Mouse (Mus musculus): ENCODE measurements around the gene Helt.

Helt gene

DNA sequence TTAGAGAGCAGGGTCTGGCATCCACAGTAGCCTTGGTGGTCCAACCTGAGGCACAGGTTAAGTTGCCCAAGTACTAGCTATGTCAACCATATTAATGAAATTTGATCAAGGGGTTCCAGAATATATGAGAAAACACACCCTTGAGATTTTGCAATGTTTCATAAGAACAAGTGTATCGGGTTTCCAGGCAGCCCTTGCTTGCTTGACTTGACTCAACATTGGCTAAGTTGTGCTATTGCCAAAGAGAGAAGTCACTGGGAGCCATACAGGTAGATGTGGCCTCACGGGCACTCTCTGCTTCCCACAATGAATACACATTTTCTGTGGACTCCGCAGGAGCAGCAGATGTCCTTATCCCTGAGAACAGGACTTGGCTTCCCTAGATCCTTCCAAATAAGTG lies 19.3 kb upstream of the Helt start:
- no peak for TF ChIP-seq GATA4 (IDR thresholded peaks at IDR 0.05; ENCODE audit: insufficient replicate concordance, low read length)

DNA sequence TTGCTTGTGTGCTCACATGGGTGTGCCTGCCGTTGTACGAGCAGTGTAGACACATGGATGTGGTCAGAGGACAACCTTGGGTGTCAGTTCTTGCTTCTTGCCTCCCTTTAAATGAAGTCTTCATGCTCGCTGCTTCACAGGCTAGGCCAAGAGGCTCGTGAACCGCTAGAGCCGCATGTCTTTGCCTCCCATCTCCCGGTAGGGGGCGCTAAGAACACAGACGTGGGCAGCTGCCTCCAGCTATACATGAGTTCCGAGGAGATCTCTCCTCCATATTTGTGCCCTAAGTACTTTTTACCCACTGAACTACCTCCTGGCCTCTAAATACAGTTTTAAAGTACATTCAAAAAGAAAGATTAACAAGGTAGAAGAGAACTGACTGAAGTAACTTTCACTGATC lies 16.7 kb upstream of the Helt start:
- no peak for TF ChIP-seq GATA4 (IDR thresholded peaks at IDR 0.05; ENCODE audit: insufficient replicate concordance, low read length)

DNA sequence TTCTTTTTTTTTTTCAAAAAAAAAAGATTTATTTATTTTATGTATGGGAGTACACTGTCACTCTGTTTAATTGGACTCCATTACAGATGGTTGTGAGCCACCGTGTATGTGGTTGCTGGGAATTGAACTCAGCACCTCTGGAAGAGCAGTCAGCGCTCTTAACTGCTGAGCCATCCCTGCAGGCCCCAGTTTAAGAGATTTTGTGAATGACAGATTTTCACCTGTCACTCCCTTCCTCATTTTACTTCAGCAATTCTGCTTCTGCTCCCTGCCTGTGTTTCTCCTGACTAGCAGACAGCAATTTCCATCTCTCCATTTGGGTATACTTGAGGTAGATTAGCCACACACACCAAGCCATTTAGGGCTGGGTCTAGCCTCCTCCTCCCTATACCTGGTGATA lies 13.7 kb upstream of the Helt start:
- TF ChIP-seq GATA4 (IDR thresholded peaks at IDR 0.05; ENCODE audit: insufficient replicate concordance, low read length): no peak

GRCm38 (mm10) chr8:46305733-46306349 lies 11.4 kb upstream of the Helt start:
- TF ChIP-seq GATA4 (IDR thresholded peaks at IDR 0.05; ENCODE audit: insufficient replicate concordance, low read length): no peak

GRCm38 (mm10) chr8:46302121-46302520 lies 7.7 kb upstream of the Helt start:
- no peak for TF ChIP-seq GATA4 (IDR thresholded peaks at IDR 0.05; ENCODE audit: insufficient replicate concordance, low read length)

DNA sequence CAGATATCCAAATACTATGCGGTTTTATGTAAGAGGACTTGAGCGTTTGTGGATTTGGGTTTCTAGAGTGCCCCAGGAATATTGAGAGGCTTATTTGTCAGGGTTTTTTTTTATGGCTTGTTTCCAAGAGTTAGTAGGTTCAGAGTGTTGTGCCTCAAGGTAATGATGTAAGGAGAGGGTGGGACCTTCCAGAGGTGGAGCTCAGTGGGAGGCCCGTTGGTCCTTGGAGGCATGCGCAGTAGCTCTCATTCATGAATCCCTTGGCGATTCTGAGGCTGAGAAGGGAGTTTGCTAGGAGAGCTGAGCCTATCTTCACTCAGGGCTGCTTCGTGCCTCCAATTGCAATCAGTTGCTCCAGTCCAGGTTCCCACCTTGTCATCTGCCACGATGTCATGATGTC lies 4.4 kb upstream of the Helt start:
- no peak for TF ChIP-seq GATA4 (IDR thresholded peaks at IDR 0.05; ENCODE audit: insufficient replicate concordance, low read length)

- no peak for TF ChIP-seq GATA4 (IDR thresholded peaks at IDR 0.05; ENCODE audit: insufficient replicate concordance, low read length)
Measured at GRCm38 (mm10) chr8:46296551-46296950, 2.1 kb upstream of the Helt start.

- no peak for TF ChIP-seq GATA4 (IDR thresholded peaks at IDR 0.05; ENCODE audit: insufficient replicate concordance, low read length)
Measured at GRCm38 (mm10) chr8:46295951-46296350, 1.5 kb upstream of the Helt start.

DNA sequence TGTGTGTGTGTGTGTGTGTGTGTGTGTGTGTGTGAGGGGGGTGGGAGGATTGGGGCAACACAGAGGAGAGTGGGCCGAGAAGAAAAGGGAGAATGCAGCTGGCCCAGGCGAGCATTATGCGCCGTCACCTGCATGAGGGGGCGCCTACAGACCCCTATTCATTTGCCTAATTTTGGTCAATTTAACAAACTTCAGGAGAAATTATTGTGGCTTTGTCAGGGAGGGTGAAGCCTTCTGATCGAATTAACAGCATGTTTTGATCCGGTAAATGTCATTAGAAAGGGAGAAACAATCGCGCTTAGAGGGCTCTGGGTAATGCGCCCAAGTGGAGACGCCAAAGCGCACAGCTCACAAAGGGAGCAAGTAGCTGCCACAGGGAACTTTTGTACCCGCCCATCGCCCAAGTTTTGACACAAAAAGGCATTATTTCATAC lies 647 bp upstream of the Helt start:
- TF ChIP-seq GATA4 (IDR thresholded peaks at IDR 0.05; ENCODE audit: insufficient replicate concordance, low read length): no peak

GRCm38 (mm10) chr8:46293741-46294151 lies 725 bp downstream of the Helt start:
- TF ChIP-seq GATA4 (IDR thresholded peaks at IDR 0.05; ENCODE audit: insufficient replicate concordance, low read length): no peak

- TF ChIP-seq GATA4 (IDR thresholded peaks at IDR 0.05; ENCODE audit: insufficient replicate concordance, low read length): no peak
Measured at GRCm38 (mm10) chr8:46293201-46293600, 1.3 kb downstream of the Helt start.

DNA sequence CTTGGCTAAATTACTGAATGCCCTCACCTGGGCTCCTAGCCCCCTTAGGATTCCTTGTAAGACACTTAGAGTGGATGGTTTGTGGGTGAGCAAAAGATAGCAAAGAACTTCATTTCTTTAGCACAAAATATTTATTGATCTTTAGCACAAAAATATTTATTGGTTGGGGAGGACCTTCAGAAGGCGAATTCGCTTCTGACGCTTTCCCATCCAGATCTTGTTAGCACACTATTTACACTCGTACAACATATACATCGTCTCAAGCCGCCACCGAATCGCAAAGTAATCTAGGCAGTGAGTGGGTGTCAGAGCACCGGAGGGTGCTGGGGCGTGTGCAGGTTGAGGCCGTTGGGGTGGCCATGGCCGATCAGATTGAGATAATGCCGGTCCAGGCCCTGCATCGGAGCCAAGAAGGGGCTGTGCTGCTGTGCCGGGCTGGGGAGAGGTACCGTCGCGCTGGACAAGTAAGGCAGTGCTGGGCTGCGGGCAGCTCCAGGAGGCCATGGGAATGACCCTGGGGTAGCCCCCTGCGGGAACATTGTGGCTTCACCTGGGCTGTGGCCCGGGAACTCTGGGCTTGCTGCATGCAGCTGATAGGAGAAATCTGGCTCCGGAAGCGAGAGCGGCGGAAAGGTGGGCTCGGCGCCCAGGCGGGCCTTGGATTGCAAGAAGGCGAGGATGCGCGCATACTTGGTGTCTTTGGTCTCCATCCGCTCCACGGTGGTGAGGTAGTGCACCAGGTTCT lies 2.4 kb downstream of the Helt start:
- no peak for TF ChIP-seq GATA4 (IDR thresholded peaks at IDR 0.05; ENCODE audit: insufficient replicate concordance, low read length)

DNA sequence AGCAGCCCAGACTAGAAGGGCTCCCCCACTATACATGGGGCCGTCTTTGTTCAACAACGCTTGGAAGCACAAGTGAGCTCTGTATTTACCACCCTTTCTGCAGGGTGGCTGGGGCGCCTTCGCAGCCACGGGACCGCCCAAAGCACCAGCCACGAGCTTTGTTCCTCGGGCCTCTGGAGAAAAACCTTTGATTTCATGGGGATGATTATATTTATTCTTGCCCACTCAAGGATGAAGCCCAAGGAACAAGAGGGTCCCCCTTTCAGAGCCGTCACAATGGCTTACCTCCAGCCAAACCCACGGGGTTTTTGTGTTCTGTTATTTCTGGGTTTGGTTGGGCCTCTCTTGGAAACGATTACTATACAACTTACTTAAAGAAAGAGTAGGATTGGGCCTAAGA lies 5.2 kb downstream of the Helt start:
- no peak for TF ChIP-seq GATA4 (IDR thresholded peaks at IDR 0.05; ENCODE audit: insufficient replicate concordance, low read length)

DNA sequence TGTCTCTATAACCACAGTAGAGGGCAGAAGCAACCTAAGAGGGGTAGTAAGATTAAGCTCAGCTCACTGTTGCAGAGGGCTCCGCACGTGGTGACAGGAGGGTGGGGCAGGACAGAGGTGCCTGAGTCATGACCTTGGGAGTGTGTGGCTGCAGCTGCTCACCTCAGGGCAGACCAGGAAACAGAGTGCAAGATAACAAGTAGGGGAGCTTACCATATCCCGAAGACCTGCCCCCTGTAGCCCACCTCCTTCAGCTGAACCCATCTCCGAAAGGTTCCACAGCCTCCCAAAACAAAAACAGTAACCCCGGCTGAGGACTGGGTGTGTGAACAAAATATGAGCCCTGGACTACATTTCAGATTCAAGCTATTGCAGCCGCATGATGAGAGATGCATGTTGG lies 6.5 kb downstream of the Helt start:
- TF ChIP-seq GATA4 (IDR thresholded peaks at IDR 0.05; ENCODE audit: insufficient replicate concordance, low read length): no peak

GRCm38 (mm10) chr8:46285980-46286379 lies 8.5 kb downstream of the Helt start:
- TF ChIP-seq GATA4 (IDR thresholded peaks at IDR 0.05; ENCODE audit: insufficient replicate concordance, low read length): no peak

DNA sequence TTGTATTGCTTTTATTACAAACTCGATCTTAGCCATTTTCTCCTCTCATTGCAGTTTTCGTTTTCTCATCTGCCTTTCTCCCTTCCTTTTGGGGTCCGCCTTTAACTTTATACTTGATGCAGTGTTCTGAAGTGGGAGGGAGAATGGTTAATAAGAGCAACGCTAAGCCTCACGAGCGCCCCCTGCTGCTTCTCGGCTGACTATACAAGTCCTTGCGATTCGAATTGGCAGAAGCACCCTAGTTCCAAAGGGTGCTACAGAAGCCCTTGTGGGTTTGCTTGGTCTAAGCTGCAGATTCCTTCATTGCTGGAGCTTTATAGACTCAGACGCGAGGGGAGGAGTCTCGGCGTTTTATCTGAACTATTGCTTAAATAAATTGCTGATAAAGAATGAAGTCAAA lies 12.9 kb downstream of the Helt start:
- TF ChIP-seq GATA4 (IDR thresholded peaks at IDR 0.05; ENCODE audit: insufficient replicate concordance, low read length): no peak

- TF ChIP-seq GATA4 (IDR thresholded peaks at IDR 0.05; ENCODE audit: insufficient replicate concordance, low read length): no peak
Measured at GRCm38 (mm10) chr8:46276939-46277338, 17.5 kb downstream of the Helt start.

All from liver, adult (tissue).